Mouse (Mus musculus): ENCODE measurements around the gene Fpgs.

GRCm38 (mm10) chr2:32752181-32752580 is 48.2 kb upstream of the Fpgs start:
- TF ChIP-seq POLR2A (IDR thresholded peaks at IDR 0.05; ENCODE audit: low read depth, low read length) (no peak), CTCF (IDR thresholded peaks at IDR 0.05; ENCODE audit: extremely low read depth, insufficient read length, insufficient replicate concordance, low read depth, low read length) (no peak)

Data from small intestine, adult 2 months (tissue).